Mouse (Mus musculus) heart, embryonic 14.5 days (tissue): ENCODE data around the gene Gpsm3. TPM values are rescaled to one million over a fixed set of nuclear protein-coding genes. Genes with fewer than 3 reads are reported as not detected.

ENCODE experiments used
- ATAC-seq: fragments of 200-750 bp; cut with Nextera tagmentation; 2 replicates; pipeline ENCODE4 v1.8.0; 2017; ENCODE audit warnings: low read depth, moderate TSS enrichment; ENCODE audit not compliant: insufficient number of reproducible peaks, insufficient read depth, low FRiP score
- H3K27ac ChIP-seq, 2 experiments: fragments of 200-500 bp in 1 of 2; fragments of 300-500 bp in 1 of 2; sonication (generic) in 1 of 2; replicated peaks in 1 of 2; 2 replicates each; pipeline ENCODE4 v1.5.1; 2012 to 2014; ENCODE audit warnings: low read depth in 2 of 2, low read length in 2 of 2, control low read depth in 1 of 2, mild to moderate bottlenecking in 1 of 2, mixed read lengths in 1 of 2; ENCODE audit not compliant: control insufficient read depth in 1 of 2, insufficient read depth in 1 of 2
- H3K27me3 ChIP-seq: fragments of 300-500 bp; sonication (generic); 2 replicates; pipeline ENCODE4 v1.6.1; 2014; ENCODE audit warnings: mild to moderate bottlenecking, low read length, control low read depth; ENCODE audit not compliant: control insufficient read depth, insufficient read depth
- H3K36me3 ChIP-seq: fragments of 300-500 bp; sonication (generic); 2 replicates; pipeline ENCODE4 v1.6.1; 2014; ENCODE audit warnings: mild to moderate bottlenecking, control low read depth, low read length, mixed read lengths; ENCODE audit not compliant: control insufficient read depth, insufficient read depth
- H3K4me1 ChIP-seq, 2 experiments: fragments of 200-500 bp in 1 of 2; fragments of 300-500 bp in 1 of 2; sonication (generic) in 1 of 2; 2 replicates each; pipeline ENCODE4 v1.6.1; 2012 to 2014; ENCODE audit warnings: low read length in 2 of 2, control low read depth in 1 of 2, mixed read lengths in 1 of 2; ENCODE audit not compliant: control insufficient read depth in 2 of 2, insufficient read depth in 2 of 2
- H3K4me2 ChIP-seq: fragments of 300-500 bp; sonication (generic); 2 replicates; pipeline ENCODE4 v1.6.1; 2014; ENCODE audit warnings: mild to moderate bottlenecking, low read length
- H3K4me3 ChIP-seq, 2 experiments: fragments of 200-500 bp in 1 of 2; fragments of 300-500 bp in 1 of 2; sonication (generic) in 1 of 2; 2 replicates each; pipeline ENCODE4 v1.5.1; 2012 to 2014; ENCODE audit warnings: low read length in 2 of 2, mild to moderate bottlenecking in 2 of 2, control low read depth in 1 of 2, low read depth in 1 of 2, moderate library complexity in 1 of 2; ENCODE audit not compliant: control insufficient read depth in 1 of 2, insufficient read depth in 1 of 2
- H3K9ac ChIP-seq: fragments of 300-500 bp; sonication (generic); 2 replicates; pipeline ENCODE4 v1.6.1; 2014; ENCODE audit warnings: mild to moderate bottlenecking, low read length
- H3K9me3 ChIP-seq: fragments of 300-500 bp; sonication (generic); 2 replicates; pipeline ENCODE4 v1.6.1; 2016; ENCODE audit warnings: low read length, control low read depth; ENCODE audit not compliant: control insufficient read depth
- WGBS: fragments of 180-500 bp; shearing (Covaris S2); extraction: QIAGEN DNeasy Blood & Tissue Kit; methylation state at CpG from one replicate; pipeline ENCODE4 v1.1.7; 2014; 5-methylcytosine and 5-hydroxymethylcytosine counted together
- polyA plus RNA-seq: library from polyadenylated mRNA; unstranded; fragments of >200 nt; fragmentation: Nextera tagmentation; extraction: Ambion mirVana; gene quantifications from 2 replicates; pipeline ENCODE4 v1.2.1, GENCODE M21; 2014

Gene Gpsm3
- polyA plus RNA-seq, 1 experiment from 2014 or later = 6.1 TPM

- H3K4me3 ChIP-seq = peak overlapping the region in 1 of 2 experiments; percentile 27; a peak in 2 of 4 replicates
- H3K9me3 ChIP-seq = no peaks in the 10 kb centered on the region
- H3K27ac ChIP-seq = no peak overlapping the region
- H3K36me3 ChIP-seq = peaks cover 7% of the 10 kb centered on the region
- ATAC-seq = no peak
- no peak overlapping the region for H3K9ac ChIP-seq
- 18% methylated on average over 12 of the region's 12 CpGs for WGBS
- peaks cover 19 to 42% of the 10 kb centered on the region in 2 experiments for H3K4me1 ChIP-seq
- peak overlapping the region; percentile 97 for H3K4me2 ChIP-seq
- peaks cover 51% of the 10 kb centered on the region for H3K27me3 ChIP-seq
Measured at GRCm38 (mm10) chr17:34629796-34630603, 40.4 kb downstream of the Gpsm3 start.

GRCm38 (mm10) chr17:34630761-34631301 lies 41.2 kb downstream of the Gpsm3 start:
- H3K9me3 ChIP-seq = no peaks in the 10 kb centered on the region
- no peak overlapping the region; the same call in 1 of the 2 replicates for H3K9ac ChIP-seq
- H3K4me2 ChIP-seq = peak overlapping the region; percentile 60
- H3K36me3 ChIP-seq = no peaks in the 10 kb centered on the region; the same call in 1 of the 2 replicates
- peak overlapping the region; percentile 1 to 27; a peak in 2 of 4 replicates for H3K4me3 ChIP-seq
- peaks cover 51% of the 10 kb centered on the region for H3K27me3 ChIP-seq
- H3K4me1 ChIP-seq = peaks cover 19 to 42% of the 10 kb centered on the region in 2 experiments
- no peak overlapping the region for H3K27ac ChIP-seq
- ATAC-seq = no peak
- WGBS = 2% methylated on average over 48 of the region's 48 CpGs

GRCm38 (mm10) chr17:34631647-34632046 lies 42.0 kb downstream of the Gpsm3 start:
- Histone ChIP-seq H3K4me2 (peak overlapping the region; percentile 68), H3K9ac (peak overlapping the region; percentile 46; the same call in 1 of the 2 replicates), H3K27ac (no peak overlapping the region), H3K4me3 (peak overlapping the region in 1 of 2 experiments; percentile 33; a peak in 2 of 4 replicates), H3K36me3 (no peaks in the 10 kb centered on the region), H3K27me3 (peaks cover 51% of the 10 kb centered on the region), H3K4me1 (peaks cover 14 to 36% of the 10 kb centered on the region in 2 experiments), H3K9me3 (no peaks in the 10 kb centered on the region)
- WGBS = 8% methylated on average over 12 of the region's 12 CpGs
- no peak for ATAC-seq

GRCm38 (mm10) chr17:34632261-34632691 lies 42.7 kb downstream of the Gpsm3 start:
- ATAC-seq = 0 out of 2 replicates have a peak, but pooled peaks have one; percentile 25
- H3K9me3 ChIP-seq = no peaks in the 10 kb centered on the region
- peak overlapping the region; percentile 68 for H3K4me2 ChIP-seq
- no peak overlapping the region for H3K27ac ChIP-seq
- WGBS = under 1% methylated on average over 25 of the region's 26 CpGs
- peak overlapping the region; percentile 27 to 33 for H3K4me3 ChIP-seq
- peak overlapping the region; percentile 46; the same call in 1 of the 2 replicates for H3K9ac ChIP-seq
- H3K4me1 ChIP-seq = peaks cover 14 to 34% of the 10 kb centered on the region in 2 experiments
- H3K36me3 ChIP-seq = no peaks in the 10 kb centered on the region
- H3K27me3 ChIP-seq = peaks cover 51% of the 10 kb centered on the region

GRCm38 (mm10) chr17:34635671-34636070 lies 46.1 kb downstream of the Gpsm3 start:
- Histone ChIP-seq H3K4me2 (no peak overlapping the region), H3K36me3 (no peaks in the 10 kb centered on the region), H3K27me3 (peaks cover 35% of the 10 kb centered on the region), H3K9me3 (no peaks in the 10 kb centered on the region), H3K9ac (no peak overlapping the region), H3K27ac (no peak overlapping the region), H3K4me1 (peaks cover 3 to 19% of the 10 kb centered on the region in 2 experiments; a peak in 3 of 4 replicates), H3K4me3 (no peak overlapping the region)
- ATAC-seq = no peak
- 67% methylated on average over 2 of the region's 2 CpGs for WGBS

GRCm38 (mm10) chr17:34637459-34637858 lies 47.9 kb downstream of the Gpsm3 start:
- Histone ChIP-seq H3K4me1 (peaks cover 2 to 7% of the 10 kb centered on the region in 2 experiments; a peak in 2 of 4 replicates), H3K4me3 (no peak overlapping the region), H3K27me3 (peaks cover 17% of the 10 kb centered on the region), H3K27ac (no peak overlapping the region), H3K36me3 (no peaks in the 10 kb centered on the region), H3K4me2 (no peak overlapping the region), H3K9ac (no peak overlapping the region), H3K9me3 (no peaks in the 10 kb centered on the region)
- 64% methylated on average over 3 of the region's 3 CpGs for WGBS
- no peak for ATAC-seq

- 75% methylated on average over 7 of the region's 7 CpGs for WGBS
Measured at GRCm38 (mm10) chr17:34639461-34640255, 50.1 kb downstream of the Gpsm3 start.

More at GRCm38 (mm10) chr17:34639461-34640255, 50.1 kb downstream of the Gpsm3 start:
- Histone ChIP-seq H3K4me2 (no peak overlapping the region), H3K27me3 (no peaks in the 10 kb centered on the region), H3K4me1 (peaks cover 2 to 7% of the 10 kb centered on the region in 2 experiments; a peak in 1 of 4 replicates), H3K9me3 (no peaks in the 10 kb centered on the region), H3K36me3 (no peaks in the 10 kb centered on the region), H3K27ac (no peak overlapping the region), H3K4me3 (no peak overlapping the region), H3K9ac (no peak overlapping the region)
- ATAC-seq = no peak
